Mouse (Mus musculus): ENCODE results near the gene Eml4. TPM values are rescaled to one million over a fixed set of nuclear protein-coding genes. Genes with fewer than 3 reads are reported as not detected.

The Eml4 gene
- polyA plus RNA-seq, 1 experiment, result 114 TPM

DNA sequence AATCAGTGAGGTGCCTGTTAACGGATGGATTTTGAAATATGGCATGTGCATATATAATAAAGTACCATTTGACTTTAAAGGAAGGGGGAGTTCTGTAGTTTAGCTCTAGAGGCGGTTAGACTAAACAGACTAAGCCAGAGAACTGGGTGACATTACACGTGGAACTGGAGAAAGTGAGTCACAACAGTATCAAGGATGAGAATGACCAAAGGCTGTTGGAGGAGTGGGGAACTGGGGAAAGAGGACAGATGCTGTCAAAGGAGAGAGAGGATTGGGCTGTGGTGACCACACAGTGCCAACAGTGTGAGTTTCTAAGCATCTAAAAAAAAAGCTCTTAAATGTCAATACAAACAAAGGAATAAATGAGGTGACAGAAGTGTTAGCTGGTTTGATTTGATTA, 29.1 kb downstream of the Eml4 start:
- TF ChIP-seq POLR2A (IDR thresholded peaks at IDR 0.05; ENCODE audit: insufficient read depth, low read length) (no peak), CTCF (IDR thresholded peaks at IDR 0.05; ENCODE audit: low read depth, low read length) (no peak), EP300 (IDR thresholded peaks at IDR 0.05; ENCODE audit: insufficient read depth, low read depth, low read length) (no peak)
- Histone ChIP-seq H3K27me3 (ENCODE audit: control insufficient read depth, insufficient read depth, low read length, poor library complexity, severe bottlenecking) (no peaks in the 10 kb centered on the region), H3K9ac (ENCODE audit: low read depth, poor library complexity, severe bottlenecking) (no peak overlapping the region), H3K36me3 (ENCODE audit: control insufficient read depth, insufficient read depth, low read length, poor library complexity, severe bottlenecking) (no peaks in the 10 kb centered on the region), H3K4me3 (ENCODE audit: low read depth, low read length) (no peak overlapping the region), H3K9me3 (replicated peaks; ENCODE audit: control insufficient read depth, insufficient read depth, low read length, poor library complexity, severe bottlenecking) (no peaks in the 10 kb centered on the region), H3K27ac (ENCODE audit: insufficient read depth, low read length) (no peak overlapping the region), H3K4me1 (ENCODE audit: control insufficient read depth, insufficient read depth, low read length) (no peaks in the 10 kb centered on the region)

DNA sequence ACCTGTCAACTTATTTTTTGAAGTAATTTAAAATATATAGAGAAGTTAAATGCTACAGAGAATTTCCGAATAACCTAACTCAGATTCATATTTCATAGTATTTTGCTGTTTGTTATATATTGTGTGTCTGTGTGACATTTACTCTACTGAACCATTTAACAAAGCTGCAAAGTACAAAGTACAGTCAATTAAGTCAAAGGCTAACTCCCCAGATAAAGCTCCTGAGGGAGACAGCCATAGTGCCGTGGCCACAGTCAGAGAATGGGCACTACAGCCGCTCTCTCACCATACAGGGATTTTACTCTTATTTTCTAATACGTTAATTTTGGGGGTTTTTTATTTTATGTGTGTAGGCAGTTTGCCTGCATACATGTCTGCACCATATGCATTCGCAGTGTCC, 32.0 kb downstream of the Eml4 start:
- no peak overlapping the region for H3K27ac ChIP-seq (ENCODE audit: insufficient read depth, low read length)
- H3K27me3 ChIP-seq (ENCODE audit: control insufficient read depth, insufficient read depth, low read length, poor library complexity, severe bottlenecking), result no peaks in the 10 kb centered on the region
- no peaks in the 10 kb centered on the region for H3K36me3 ChIP-seq (ENCODE audit: control insufficient read depth, insufficient read depth, low read length, poor library complexity, severe bottlenecking)
- H3K4me1 ChIP-seq (ENCODE audit: control insufficient read depth, insufficient read depth, low read length), result no peaks in the 10 kb centered on the region
- H3K4me3 ChIP-seq (ENCODE audit: low read depth, low read length), result no peak overlapping the region
- H3K9me3 ChIP-seq (replicated peaks; ENCODE audit: control insufficient read depth, insufficient read depth, low read length, poor library complexity, severe bottlenecking), result no peaks in the 10 kb centered on the region
- no peak overlapping the region for H3K9ac ChIP-seq (ENCODE audit: low read depth, poor library complexity, severe bottlenecking)
- TF ChIP-seq CTCF (IDR thresholded peaks at IDR 0.05; ENCODE audit: low read depth, low read length), result no peak
- TF ChIP-seq EP300 (IDR thresholded peaks at IDR 0.05; ENCODE audit: insufficient read depth, low read depth, low read length), result no peak
- no peak for TF ChIP-seq POLR2A (IDR thresholded peaks at IDR 0.05; ENCODE audit: insufficient read depth, low read length)

DNA sequence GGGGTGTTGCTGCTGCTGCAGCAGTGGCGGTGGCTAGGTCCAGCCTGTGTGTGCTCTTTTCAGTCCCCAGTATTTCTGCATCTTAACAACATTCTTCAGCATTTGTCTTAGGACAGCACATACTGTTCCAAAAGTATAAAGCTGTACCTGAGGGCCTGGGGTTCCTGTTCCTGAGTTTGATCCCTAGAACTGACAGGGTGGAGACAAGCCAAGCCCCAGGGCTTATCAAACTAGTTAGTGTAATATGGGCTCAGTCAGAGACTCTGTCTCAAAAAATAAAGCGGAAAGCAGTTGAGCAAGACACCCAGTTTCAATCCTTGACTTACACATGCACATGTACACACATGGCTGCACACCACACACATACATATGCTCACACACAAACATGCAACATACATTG, 34.2 kb downstream of the Eml4 start:
- H3K27me3 ChIP-seq (ENCODE audit: control insufficient read depth, insufficient read depth, low read length, poor library complexity, severe bottlenecking), result no peaks in the 10 kb centered on the region
- H3K9me3 ChIP-seq (replicated peaks; ENCODE audit: control insufficient read depth, insufficient read depth, low read length, poor library complexity, severe bottlenecking), result no peaks in the 10 kb centered on the region
- no peaks in the 10 kb centered on the region for H3K36me3 ChIP-seq (ENCODE audit: control insufficient read depth, insufficient read depth, low read length, poor library complexity, severe bottlenecking)
- no peaks in the 10 kb centered on the region for H3K4me1 ChIP-seq (ENCODE audit: control insufficient read depth, insufficient read depth, low read length)
- H3K9ac ChIP-seq (ENCODE audit: low read depth, poor library complexity, severe bottlenecking), result no peak overlapping the region
- no peak overlapping the region for H3K4me3 ChIP-seq (ENCODE audit: low read depth, low read length)
- TF ChIP-seq EP300 (IDR thresholded peaks at IDR 0.05; ENCODE audit: insufficient read depth, low read depth, low read length) (no peak), CTCF (IDR thresholded peaks at IDR 0.05; ENCODE audit: low read depth, low read length) (no peak), POLR2A (IDR thresholded peaks at IDR 0.05; ENCODE audit: insufficient read depth, low read length) (no peak)
- H3K27ac ChIP-seq (ENCODE audit: insufficient read depth, low read length), result no peak overlapping the region

DNA sequence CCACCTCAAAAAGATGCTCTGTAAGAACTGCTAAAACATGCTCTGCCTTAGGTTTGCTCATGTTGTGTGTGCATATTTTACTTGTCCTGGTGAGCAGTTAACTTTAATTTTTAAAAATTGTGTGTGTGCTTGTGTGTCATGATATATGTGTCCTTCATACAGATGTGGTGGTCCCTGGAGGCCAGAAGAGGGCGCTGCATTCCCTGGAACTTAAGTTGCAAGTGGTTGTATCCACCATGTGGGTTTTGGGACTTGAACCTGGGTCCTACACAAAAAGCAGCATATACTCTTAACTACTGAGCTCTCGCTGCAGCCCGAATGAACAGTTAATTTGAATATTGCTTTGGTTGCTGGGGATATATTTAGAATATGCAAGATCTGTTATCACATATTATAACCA, 36.4 kb downstream of the Eml4 start:
- no peaks in the 10 kb centered on the region for H3K4me1 ChIP-seq (ENCODE audit: control insufficient read depth, insufficient read depth, low read length)
- no peaks in the 10 kb centered on the region for H3K36me3 ChIP-seq (ENCODE audit: control insufficient read depth, insufficient read depth, low read length, poor library complexity, severe bottlenecking)
- TF ChIP-seq CTCF (IDR thresholded peaks at IDR 0.05; ENCODE audit: low read depth, low read length) (peak; percentile 70), POLR2A (IDR thresholded peaks at IDR 0.05; ENCODE audit: insufficient read depth, low read length) (no peak)
- no peak overlapping the region for H3K4me3 ChIP-seq (ENCODE audit: low read depth, low read length)
- H3K9me3 ChIP-seq (replicated peaks; ENCODE audit: control insufficient read depth, insufficient read depth, low read length, poor library complexity, severe bottlenecking), result no peaks in the 10 kb centered on the region
- no peaks in the 10 kb centered on the region for H3K27me3 ChIP-seq (ENCODE audit: control insufficient read depth, insufficient read depth, low read length, poor library complexity, severe bottlenecking)
- no peak overlapping the region for H3K9ac ChIP-seq (ENCODE audit: low read depth, poor library complexity, severe bottlenecking)
- H3K27ac ChIP-seq (ENCODE audit: insufficient read depth, low read length), result no peak overlapping the region

DNA sequence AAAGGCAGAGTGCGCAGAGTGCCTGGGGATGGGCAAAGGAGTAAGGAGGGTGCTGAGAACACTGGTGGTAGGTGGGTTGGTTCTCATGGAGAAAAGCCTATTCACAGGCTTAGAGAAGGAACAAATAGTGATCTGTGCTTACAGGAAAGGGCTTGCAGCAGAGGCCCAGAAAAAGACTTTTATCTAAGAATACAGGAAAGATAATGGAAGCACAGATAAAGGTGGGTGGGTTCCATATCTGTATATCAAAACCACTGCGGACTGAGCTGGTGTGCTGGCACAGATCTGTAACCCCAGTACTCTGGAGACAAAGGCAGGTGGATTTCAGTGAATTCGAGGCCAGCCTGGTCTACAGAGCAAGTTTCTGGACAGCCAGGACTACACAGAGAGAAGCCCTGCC, 43.3 kb downstream of the Eml4 start:
- H3K9me3 ChIP-seq (replicated peaks; ENCODE audit: control insufficient read depth, insufficient read depth, low read length, poor library complexity, severe bottlenecking), result no peaks in the 10 kb centered on the region
- no peaks in the 10 kb centered on the region for H3K36me3 ChIP-seq (ENCODE audit: control insufficient read depth, insufficient read depth, low read length, poor library complexity, severe bottlenecking)
- TF ChIP-seq EP300 (IDR thresholded peaks at IDR 0.05; ENCODE audit: insufficient read depth, low read depth, low read length) (no peak), POLR2A (IDR thresholded peaks at IDR 0.05; ENCODE audit: insufficient read depth, low read length) (no peak)
- H3K4me1 ChIP-seq (ENCODE audit: control insufficient read depth, insufficient read depth, low read length), result no peaks in the 10 kb centered on the region
- no peak overlapping the region for H3K27ac ChIP-seq (ENCODE audit: insufficient read depth, low read length)
- H3K27me3 ChIP-seq (ENCODE audit: control insufficient read depth, insufficient read depth, low read length, poor library complexity, severe bottlenecking), result no peaks in the 10 kb centered on the region
- no peak overlapping the region for H3K9ac ChIP-seq (ENCODE audit: low read depth, poor library complexity, severe bottlenecking)
- H3K4me3 ChIP-seq (ENCODE audit: low read depth, low read length), result no peak overlapping the region

DNA sequence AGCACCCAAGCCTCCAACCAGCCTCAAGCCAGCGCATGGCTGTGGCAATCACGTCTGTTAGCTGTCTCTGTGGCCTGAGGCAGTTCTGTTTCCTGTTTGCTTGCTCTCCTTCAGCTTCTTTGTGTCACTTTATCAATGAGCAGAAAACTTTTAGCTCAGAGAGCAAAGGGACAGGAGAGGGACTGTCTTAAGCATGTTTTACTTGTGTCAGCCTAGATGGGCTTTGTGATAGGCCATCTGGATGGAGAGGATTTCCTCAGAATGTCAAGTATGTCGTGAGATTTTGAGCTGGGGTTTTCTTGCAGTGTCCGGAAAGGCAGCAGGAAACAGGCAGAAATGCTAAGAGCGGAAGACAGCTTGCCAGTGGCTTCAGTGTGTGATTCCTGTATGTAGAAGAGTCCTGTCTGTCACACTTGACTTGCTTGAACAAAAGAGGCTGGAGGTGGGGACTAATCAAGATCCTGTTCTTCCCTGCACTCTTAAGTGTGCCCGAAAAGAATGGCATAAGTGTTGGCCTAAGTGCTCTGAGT, 46.9 kb downstream of the Eml4 start:
- no peaks in the 10 kb centered on the region for H3K4me1 ChIP-seq (ENCODE audit: control insufficient read depth, insufficient read depth, low read length)
- TF ChIP-seq EP300 (IDR thresholded peaks at IDR 0.05; ENCODE audit: insufficient read depth, low read depth, low read length) (no peak), POLR2A (IDR thresholded peaks at IDR 0.05; ENCODE audit: insufficient read depth, low read length) (no peak), CTCF (IDR thresholded peaks at IDR 0.05; ENCODE audit: low read depth, low read length) (no peak)
- no peaks in the 10 kb centered on the region for H3K27me3 ChIP-seq (ENCODE audit: control insufficient read depth, insufficient read depth, low read length, poor library complexity, severe bottlenecking)
- H3K9me3 ChIP-seq (replicated peaks; ENCODE audit: control insufficient read depth, insufficient read depth, low read length, poor library complexity, severe bottlenecking), result no peaks in the 10 kb centered on the region
- H3K27ac ChIP-seq (ENCODE audit: insufficient read depth, low read length), result no peak overlapping the region
- H3K36me3 ChIP-seq (ENCODE audit: control insufficient read depth, insufficient read depth, low read length, poor library complexity, severe bottlenecking), result no peaks in the 10 kb centered on the region
- no peak overlapping the region for H3K9ac ChIP-seq (ENCODE audit: low read depth, poor library complexity, severe bottlenecking)
- H3K4me3 ChIP-seq (ENCODE audit: low read depth, low read length), result no peak overlapping the region
